Mouse (Mus musculus): Measurements from ENCODE around the gene Ak4.

Ak4 gene

GRCm38 (mm10) chr4:101510111-101510903, 91.2 kb downstream of the Ak4 start:
- no peak for DNase-seq (ENCODE audit: low read depth, low spot score)

GRCm38 (mm10) chr4:101510904-101511210, 91.8 kb downstream of the Ak4 start:
- DNase-seq (ENCODE audit: low read depth, low spot score): no peak

GRCm38 (mm10) chr4:101511768-101512521, 92.9 kb downstream of the Ak4 start:
- DNase-seq (ENCODE audit: low read depth, low spot score): no peak

GRCm38 (mm10) chr4:101513251-101513650, 94.2 kb downstream of the Ak4 start:
- peak; percentile 25 for DNase-seq (ENCODE audit: low read depth, low spot score)

- DNase-seq (ENCODE audit: low read depth, low spot score): no peak
Measured at GRCm38 (mm10) chr4:101515853-101516252, 96.8 kb downstream of the Ak4 start.

Measured in 3T3-L1 (cell line).